Mouse (Mus musculus) monocyte, adult 5-6 weeks (primary cell): Measurements from ENCODE around the gene Focad. TPM values are rescaled to one million over a fixed set of nuclear protein-coding genes. Genes with fewer than 3 reads are reported as not detected.

Experiments used
- ATAC-seq: fragments of 153-309, 156-312 bp; replicated peaks from 2 replicates; pipeline ENCODE4 v1.8.0; 2017; ENCODE audit warnings: mild to moderate bottlenecking; ENCODE audit not compliant: low TSS enrichment, insufficient number of reproducible peaks, severe bottlenecking, poor library complexity, low FRiP score
- total RNA-seq: library from RNA; stranded (forward); fragments of 200-1000, 200-491, 200-594 nt; gene quantifications from 3 replicates; pipeline ENCODE4 v1.2.3, GENCODE M21; 2017

Gene Focad
- total RNA-seq, 1 experiment from 2014 or later = 2.1 TPM

DNA sequence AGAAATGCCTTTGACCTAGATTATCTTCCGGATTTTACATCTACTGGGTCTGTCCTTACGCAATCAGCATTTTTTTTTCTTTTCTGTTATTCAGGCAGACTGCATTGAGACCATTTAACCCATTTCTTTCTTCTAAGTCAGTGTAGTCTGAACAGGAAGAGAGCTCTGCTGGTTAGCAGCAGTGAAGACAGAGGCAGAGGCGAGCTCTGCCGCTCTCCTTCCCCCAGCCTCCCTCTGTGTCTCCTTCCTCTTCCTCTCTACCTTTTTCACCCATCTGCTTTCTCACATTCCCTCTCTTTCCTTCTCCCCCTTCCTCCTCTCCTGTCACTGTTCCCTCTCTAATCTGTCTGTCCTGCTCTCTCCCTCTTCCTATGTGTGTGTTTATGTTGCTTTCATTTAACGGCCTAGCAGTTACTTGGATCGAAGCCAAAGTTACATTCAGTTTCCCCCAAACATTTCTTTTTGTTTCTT lies 181.2 kb downstream of the Focad start:
- peak; percentile 68 for ATAC-seq

DNA sequence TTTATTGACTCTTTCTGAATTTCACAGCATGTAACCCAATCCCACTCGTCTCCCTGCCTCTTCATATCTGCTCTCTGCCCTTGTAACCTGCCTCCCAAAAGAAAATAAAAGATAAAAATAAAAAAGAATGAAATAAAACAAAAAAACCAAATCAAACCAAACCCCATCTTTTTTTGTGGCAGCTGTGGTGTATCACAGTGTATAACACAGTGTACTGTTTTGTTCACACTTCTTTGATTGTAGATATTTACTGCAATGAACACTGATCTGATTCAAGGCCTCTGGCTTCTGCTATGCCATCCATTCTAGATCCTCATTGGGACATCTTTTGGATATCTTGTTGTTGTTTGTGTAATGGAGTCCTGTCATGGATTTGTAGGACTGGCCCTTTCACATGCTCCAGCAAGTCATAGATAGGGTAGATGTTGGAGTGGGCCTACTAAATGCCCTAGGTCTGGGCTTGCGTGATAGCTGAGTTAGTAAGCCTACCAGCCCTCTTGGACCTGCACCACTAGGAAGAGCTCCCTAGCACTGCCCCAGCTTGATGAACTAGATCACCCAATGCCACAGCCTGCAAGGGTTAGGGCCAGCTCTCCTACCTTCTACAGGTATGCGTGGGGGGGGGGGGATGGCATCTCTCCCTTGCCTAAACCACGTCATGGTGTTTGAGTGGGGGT lies 181.8 kb downstream of the Focad start:
- ATAC-seq = no peak

DNA sequence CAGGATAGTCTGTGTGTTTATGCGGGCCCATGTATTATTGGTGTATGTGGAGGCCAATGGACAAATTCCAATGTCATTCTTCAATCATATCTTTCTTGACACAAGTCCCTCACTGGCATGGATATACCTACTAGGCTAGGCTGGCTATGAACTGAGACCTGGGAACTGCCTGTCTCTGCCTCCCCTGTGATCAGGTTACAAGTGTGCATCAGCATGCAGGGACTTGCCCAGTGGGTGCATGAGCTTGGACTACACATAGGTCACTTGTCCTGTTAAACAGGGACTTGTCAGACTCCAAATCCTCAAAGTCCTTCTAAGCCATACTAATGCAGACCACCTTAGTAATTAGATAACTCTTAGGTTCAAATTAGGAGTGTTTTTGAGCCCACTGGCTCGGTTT lies 184.1 kb downstream of the Focad start:
- no peak for ATAC-seq

DNA sequence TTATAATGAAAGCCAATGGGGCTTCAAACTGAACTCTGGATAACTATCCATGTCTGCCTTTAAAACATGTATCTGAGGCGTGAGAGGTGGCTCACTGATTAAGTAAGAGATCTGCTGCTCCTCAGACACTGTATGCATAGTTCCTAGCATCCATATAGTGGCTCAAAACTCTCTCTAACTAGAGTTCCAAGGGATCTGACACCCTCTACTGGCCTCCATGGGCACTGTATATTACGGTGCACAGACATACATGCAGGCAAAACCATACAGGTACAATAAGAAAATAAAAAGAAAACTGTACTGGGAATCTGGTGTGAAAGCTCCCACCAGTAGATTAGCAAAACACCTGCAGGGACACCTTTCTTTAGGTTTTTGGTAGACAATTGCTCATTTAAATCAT lies 186.1 kb downstream of the Focad start:
- no peak for ATAC-seq

DNA sequence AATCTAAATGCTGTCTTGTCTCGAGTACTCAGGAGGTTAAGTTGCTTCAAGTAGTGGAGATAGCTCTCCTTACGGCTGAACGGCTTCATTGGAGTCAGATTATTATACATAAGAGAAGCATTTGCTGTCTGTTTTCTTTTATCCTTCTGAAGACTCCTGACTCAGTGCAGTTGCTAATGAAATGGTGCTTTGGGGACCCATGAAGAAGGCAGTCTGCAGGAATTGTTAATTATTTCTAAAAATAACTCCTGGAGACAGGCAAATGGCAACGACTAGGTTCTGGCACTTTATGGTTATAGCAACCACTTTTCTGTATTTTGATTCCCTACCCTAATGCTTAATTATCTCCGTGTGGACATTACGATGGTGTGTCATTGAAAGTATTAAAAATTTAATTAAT lies 201.1 kb downstream of the Focad start:
- no peak for ATAC-seq

DNA sequence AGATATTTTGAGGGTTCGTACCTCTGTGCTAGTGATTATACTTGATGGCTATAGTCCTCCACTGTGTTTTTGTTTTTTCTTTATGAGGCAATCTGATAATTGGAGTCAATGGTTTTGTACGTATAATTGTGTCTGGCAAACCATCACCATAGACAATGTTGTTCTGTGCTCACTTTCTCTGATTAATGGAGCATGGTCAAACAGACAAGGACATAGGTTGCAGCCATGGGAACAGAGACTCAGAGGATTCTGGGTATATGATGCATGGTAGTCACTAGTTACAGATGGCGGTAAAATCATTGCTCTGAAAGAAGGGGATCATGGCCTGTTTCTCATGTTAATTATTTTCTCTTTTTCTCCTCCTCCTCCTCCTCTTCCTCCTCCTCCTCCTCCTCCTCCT lies 205.1 kb downstream of the Focad start:
- no peak for ATAC-seq

DNA sequence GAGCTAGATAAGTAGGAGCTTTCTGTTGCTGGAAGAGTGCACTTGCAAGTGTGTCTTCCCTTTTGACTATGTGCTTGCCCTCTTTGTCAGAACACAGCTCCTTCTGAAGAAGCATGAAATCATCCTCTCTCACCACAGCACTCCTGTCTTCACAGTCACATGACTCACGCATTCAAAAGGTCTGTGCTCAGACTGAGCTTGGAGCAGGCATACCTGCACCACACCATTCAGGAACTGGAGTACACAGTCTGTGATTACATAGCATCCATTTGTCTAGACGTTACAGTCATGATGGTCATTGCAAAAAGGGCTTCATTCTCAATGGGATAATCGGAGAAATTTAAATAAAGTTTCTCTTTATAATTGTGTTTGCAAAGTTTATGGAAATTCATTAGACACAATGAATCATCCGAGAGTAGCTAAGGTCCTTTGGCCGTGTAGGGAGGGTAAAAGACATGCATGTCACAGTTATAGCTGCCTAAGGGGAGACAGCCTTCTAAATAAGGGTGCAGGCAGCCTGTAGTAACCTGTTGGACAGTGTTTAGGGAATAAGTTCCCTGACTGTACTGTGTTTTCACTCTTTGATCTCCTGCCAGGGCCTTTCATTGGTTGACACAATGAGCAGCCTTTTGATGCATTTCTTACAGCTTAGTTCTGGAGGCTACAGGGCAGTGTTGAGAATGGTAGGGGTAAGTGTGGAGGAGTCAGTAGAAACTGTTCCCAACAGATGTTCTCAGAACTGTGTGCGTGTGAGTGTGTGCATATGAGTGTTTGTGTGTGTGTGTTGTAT lies 206.6 kb downstream of the Focad start:
- ATAC-seq = no peak

DNA sequence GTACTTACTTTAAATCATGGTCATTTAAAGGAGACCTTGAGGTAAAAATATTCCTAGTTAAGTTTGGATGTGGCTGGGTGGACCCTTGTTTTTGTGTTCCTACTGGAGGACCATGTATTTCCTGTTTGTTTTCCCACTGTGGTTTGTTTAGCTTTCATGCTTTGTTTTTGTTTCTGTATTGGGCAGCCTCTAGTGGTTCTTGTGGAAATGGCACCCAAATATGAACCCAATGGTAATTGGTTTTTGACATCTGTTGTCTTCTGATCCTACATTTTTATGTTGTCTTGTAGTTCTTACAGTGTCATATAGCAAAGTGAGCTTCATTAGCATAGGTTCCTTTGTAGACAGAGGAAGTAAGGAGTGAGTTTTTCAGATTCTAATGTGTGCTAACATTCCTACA lies 207.9 kb downstream of the Focad start:
- ATAC-seq = no peak

DNA sequence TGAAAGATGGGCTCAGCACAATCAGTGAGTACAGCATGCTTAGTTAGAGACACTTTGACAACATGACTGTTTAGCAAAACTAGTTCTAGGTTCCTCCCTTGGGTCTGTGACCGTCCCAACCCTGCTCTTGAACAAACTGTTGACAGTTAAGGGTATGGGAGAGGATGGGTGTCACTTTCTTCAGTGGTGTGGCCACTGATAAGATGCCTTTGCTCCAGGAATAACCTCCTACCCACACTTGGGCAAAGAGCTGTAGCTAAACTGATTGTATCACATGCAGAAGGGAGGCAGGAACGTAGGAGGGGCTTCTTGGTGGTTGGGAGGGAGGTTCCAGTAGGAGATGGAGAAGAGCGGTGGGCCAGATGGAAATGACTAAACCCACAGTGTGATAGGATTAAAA lies 213.3 kb downstream of the Focad start:
- no peak for ATAC-seq

DNA sequence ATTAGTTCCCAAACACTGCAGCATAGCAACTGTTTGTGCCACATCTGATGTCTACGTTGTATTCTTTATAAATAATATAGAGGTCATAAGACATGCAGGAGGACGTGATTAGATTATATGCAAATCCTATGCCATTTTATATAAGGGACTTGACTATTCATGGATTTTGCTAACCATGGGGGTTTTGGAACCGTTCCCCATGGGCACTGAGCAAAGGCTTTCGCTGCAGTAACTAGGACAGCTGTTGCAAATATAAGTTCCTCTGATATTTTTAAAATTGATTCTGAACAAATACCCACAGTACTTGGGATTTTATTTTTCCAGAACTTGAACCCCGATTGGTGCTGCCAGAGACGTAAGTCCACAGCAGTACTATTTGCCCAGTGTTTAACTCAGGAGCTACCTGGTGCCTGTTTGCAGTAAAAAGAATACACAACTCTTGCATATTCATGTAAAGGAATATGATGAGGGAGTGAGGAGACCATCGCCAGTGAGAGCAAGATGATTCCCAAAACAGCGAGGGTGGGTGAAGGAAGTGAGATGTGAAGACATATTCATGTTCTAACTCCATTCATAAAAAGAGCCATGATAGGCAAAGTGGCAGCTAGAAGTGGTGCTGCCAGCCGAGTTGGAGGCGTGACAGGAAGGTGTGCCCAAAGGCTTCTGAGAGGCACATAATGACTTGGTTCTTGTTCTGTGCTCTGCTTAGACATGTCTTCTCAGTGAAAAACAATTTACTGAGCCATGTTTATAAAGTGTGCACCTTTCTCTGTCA lies 214.1 kb downstream of the Focad start:
- ATAC-seq = no peak

DNA sequence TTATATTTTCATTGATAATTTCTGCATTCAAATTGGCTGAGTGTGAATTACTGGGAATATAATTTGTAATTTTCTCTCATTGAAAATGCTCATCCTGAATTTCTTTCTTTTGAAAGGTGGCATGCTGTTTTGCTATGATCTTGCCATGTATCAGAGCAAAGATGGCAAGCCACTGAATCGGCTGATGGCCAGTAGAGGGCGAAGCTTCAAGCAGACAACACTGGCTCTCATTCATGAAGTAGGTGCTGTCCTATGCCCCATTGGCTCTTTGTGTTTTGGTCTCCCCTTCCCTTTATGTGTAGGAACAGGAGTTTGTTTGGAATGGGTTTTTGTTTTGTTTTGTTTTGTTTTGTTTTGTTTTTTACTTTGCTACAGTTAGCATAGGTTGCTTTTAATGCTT lies 215.2 kb downstream of the Focad start:
- ATAC-seq = no peak

DNA sequence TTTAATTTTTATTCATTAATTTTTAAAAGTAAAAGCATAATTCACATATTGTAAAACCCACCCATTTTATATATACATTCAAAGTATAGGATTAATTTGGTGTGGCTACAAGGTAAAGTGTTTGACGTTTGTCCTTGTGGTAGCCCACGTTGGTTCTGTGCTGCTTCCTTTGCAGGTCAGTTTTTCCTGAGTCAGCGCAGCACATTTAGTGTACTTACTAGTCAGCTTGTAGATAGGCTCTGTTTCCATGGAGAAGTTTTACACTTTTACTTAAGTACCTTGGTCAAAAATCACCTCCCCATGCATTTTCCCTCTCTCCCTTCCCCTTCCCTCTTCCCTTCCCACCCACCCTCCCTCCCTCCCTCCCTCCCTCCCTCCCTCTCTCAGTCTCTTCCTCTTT lies 220.5 kb downstream of the Focad start:
- ATAC-seq = no peak

DNA sequence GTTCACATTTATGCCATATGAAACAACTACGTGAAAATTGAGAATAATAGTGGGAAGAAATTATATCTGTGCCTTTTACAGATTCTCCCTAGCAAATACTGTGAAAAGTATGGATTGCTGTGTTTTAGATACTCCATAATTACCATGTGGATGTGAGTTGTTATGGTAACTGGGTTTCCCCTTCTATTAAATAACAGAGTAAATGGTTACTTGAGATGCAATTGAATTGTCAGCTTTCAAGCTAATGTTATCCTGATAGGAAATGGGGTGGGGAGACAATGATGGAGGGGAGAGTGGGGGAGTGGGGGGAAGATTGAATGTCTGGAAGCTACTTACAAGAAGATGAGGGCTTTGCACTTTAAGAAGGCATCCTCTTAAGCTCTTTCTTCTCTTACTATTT lies 225.6 kb downstream of the Focad start:
- no peak for ATAC-seq

DNA sequence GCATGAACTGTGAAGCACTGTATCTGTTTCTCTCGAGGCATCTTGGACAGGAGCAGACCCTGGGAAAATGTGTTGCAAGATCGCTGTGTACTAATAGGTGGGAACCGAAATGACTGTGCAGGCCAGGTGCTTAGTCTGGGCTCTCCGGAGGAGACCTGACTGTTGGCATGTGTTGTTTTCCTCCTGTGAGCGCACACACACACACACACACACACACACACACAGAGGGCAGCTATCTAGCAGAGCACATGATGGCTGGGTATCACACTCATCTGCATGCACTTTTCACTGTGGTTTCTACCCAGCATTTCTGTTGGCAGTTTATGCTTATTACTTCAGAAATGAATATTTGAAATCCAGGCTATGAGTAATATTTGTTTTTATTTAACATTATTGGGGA lies 231.0 kb downstream of the Focad start:
- no peak for ATAC-seq

DNA sequence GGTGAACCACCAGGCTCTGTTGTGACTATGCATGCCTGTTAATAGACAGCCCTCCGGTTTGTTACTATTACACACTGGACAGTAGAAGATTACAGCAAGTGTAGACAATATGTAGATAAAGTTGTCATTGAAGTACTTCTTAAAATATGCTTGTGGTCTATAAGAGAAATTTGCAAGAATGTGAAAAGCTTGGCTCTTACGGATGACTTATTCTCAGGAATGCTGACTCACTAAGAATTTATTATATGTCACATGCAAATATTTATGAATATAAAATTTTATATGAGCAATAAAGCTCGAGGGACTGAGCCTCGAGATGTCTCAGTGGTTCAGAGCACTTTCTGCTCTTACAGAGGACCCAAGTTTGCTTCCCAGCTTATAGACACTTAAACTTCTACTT lies 240.1 kb downstream of the Focad start:
- no peak for ATAC-seq

DNA sequence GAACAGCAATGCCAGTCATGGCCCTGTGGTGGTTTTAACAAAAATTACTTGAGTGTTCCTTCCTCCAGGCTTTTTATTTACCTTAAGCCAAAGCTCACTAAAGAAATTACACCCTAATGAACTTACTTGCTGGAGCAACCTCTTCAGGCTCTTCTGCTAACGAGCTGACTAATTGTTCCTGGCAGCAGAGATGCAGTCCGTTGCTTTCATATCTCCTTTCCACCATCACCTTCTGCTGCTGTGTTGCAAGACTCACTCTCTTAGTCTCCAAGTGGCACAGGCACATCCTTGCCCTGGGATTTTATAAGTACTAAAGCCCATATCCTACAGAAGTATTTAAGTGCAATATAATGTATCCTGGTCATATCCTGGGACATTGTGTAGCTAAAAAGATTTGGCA lies 242.3 kb downstream of the Focad start:
- no peak for ATAC-seq

DNA sequence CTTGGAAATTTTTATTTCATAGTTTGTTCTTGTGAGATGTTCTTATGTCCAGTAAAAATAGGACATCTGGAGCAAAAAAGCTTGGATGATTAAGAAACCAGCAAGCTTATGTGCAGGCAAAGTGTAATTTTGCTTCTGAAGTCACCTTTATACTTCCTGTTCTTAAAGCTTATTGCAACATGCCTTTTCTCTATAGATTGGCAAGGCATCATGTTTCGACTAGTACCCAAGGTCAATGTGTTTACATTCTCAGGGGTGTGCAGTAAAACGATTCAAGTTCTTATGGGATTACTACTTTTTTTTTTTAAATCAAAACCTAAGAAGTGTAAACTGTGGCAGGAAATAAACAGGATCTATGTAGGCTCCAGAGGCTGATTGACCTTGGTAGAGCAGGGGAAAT lies 242.9 kb downstream of the Focad start:
- no peak for ATAC-seq

DNA sequence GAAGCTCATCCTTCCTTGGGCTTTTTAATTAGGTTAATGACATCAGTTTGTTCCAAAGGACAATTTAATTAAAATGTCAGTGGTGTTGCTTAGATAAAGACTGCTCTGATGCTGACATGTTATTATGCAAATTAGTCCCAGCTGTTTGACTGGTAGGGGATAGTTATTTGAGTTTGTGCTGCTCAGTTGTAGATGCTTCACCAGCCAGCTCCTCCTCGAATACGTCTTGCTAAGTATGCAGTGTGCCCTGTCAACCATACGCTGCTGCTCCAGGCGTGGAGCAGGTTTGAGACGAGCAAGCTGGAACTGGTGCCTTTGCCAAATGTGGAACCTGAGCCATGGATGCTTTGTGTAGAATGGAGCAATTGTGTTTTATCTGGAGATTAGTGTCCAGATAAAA lies 243.7 kb downstream of the Focad start:
- no peak for ATAC-seq

DNA sequence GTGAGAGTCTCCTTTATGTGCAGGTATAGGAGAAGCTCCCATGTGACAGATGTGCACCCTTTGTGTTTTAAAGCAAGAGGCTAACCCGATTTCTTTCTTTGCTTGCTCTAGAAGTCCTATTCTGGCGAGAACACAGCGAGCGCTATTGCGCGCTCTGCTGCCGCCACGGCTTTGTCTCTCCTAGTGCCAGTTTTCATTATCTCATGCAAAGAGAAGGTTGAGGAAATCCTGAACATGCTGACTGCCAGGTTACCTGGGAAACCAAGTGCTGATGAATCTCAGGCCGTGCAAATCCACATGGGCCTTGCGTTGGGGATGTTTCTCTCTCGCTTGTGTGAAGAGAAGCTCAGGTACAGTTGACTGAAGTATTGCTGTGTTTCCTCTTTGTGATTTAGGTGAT lies 250.0 kb downstream of the Focad start:
- ATAC-seq = no peak

DNA sequence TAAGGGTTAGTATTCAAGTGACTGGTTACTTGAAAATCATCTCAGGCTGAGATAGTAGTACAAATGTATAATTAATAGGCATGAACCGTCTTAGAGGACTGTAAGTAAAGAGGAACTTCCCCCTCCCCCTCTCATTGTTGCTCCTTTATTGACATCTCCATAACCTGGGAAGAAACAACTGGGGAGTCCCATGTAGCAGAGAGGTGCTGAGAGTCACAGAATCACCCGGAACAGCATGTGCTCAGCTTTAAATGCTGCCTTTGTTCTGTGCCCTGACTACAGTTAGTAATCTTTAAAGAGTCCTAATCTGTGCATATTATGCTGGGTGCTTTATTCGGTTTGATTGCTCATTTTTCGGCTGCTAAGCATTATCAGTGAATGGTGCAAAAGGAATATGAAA lies 250.6 kb downstream of the Focad start:
- ATAC-seq = no peak
